Mouse (Mus musculus) C2C12 (cell line): ENCODE data around the gene Slc4a4. TPM values are rescaled to one million over a fixed set of nuclear protein-coding genes. Genes with fewer than 3 reads are reported as not detected.
A peak's percentile ranks its signal among the peaks of the same experiment; 100 is the strongest.

ENCODE experiments used
- H3K27me3 ChIP-seq: one replicate; pipeline ENCODE4 v1.6.1; 2011; ENCODE audit not compliant: control insufficient read depth, insufficient read depth, insufficient read length
- H3K36me3 ChIP-seq: one replicate; pipeline ENCODE4 v1.6.1; 2011; ENCODE audit not compliant: control insufficient read depth, insufficient read depth
- H3K4me3 ChIP-seq: one replicate; pipeline ENCODE4 v1.5.1; 2011; ENCODE audit warnings: mild to moderate bottlenecking, control low read depth; ENCODE audit not compliant: poor library complexity, insufficient read depth, severe bottlenecking
- H3K79me2 ChIP-seq: one replicate; pipeline ENCODE4 v1.6.1; 2011; ENCODE audit not compliant: control insufficient read depth, insufficient read depth
- H3K79me3 ChIP-seq: one replicate; pipeline ENCODE4 v1.6.1; 2011; ENCODE audit warnings: low read depth, control low read depth
- H3ac ChIP-seq: one replicate; pipeline ENCODE3; 2011; ENCODE audit warnings: low read depth; ENCODE audit not compliant: control insufficient read depth, insufficient read length
- CEBPB ChIP-seq: IDR thresholded peaks from one replicate; pipeline ENCODE4 v1.6.1; 2011; ENCODE audit warnings: low read depth, mild to moderate bottlenecking, control low read depth, moderate library complexity
- CTCF ChIP-seq: IDR thresholded peaks from one replicate; pipeline ENCODE4 v1.5.1; 2011; ENCODE audit not compliant: control insufficient read depth, insufficient read depth, insufficient read length
- FOSL1 ChIP-seq: IDR thresholded peaks from one replicate; pipeline ENCODE4 v1.8.0; 2011; ENCODE audit warnings: mild to moderate bottlenecking, low read length; ENCODE audit not compliant: poor library complexity, insufficient read depth, severe bottlenecking
- MAX ChIP-seq: IDR thresholded peaks from one replicate; pipeline ENCODE4 v1.6.1; 2011; ENCODE audit warnings: mild to moderate bottlenecking, control low read depth
- MYOD1 ChIP-seq: IDR thresholded peaks from one replicate; pipeline ENCODE4 v1.6.1; 2011; ENCODE audit warnings: low read depth; ENCODE audit not compliant: control insufficient read depth, insufficient read length
- MYOG ChIP-seq: IDR thresholded peaks from one replicate; pipeline ENCODE4 v1.6.1; 2011; ENCODE audit not compliant: control insufficient read depth, insufficient read length; ENCODE audit errors: extremely low read depth
- USF1 ChIP-seq: IDR thresholded peaks from one replicate; pipeline ENCODE4 v1.6.1; 2011; ENCODE audit warnings: low read depth, mild to moderate bottlenecking, control low read depth, moderate library complexity
- polyA plus RNA-seq: library from polyadenylated mRNA; unstranded; fragments of >200 nt; fragmentation: generic; extraction: Trizol; gene quantifications from one replicate; pipeline ENCODE4 v1.2.1, GENCODE M21; 2012; ENCODE audit warnings: missing spikeins

Slc4a4 gene
- polyA plus RNA-seq, 1 experiment: 0.06 TPM

DNA sequence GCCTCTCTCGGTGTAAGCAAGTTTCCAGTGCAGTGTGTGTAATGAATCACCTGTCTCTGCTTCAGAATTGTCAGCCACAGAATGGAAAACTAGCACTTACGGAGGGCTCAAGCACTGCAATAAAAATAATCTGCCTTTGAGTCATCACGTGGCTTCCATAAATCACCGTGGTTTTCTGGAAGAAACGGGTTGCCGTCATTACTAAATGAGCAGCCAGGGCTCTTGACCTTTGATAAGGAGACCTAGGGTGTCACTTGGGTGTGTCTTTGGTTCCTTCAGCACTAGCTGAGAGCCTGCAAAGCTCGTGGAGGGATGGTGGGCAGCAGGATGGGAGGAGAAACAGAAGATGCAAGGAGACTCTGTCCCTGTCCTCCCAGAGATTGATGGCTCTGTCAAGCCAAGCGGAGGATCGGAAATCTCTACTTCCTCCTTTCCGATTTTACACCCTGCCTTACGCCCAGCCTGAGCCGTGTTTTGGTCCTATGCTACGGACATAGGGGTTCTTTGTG, 260.7 kb downstream of the Slc4a4 start:
- H3K4me3 ChIP-seq: no peak overlapping the region
- TF ChIP-seq MYOG (no peak), USF1 (peak; percentile 75), FOSL1 (peak; percentile 33), CEBPB (no peak), CTCF (no peak), MYOD1 (no peak), MAX (no peak)
- no peaks in the 10 kb centered on the region for H3K79me2 ChIP-seq
- H3K79me3 ChIP-seq: no peaks in the 10 kb centered on the region
- no peaks in the 10 kb centered on the region for H3K27me3 ChIP-seq
- H3K36me3 ChIP-seq: no peaks in the 10 kb centered on the region
- H3ac ChIP-seq: no peak overlapping the region

DNA sequence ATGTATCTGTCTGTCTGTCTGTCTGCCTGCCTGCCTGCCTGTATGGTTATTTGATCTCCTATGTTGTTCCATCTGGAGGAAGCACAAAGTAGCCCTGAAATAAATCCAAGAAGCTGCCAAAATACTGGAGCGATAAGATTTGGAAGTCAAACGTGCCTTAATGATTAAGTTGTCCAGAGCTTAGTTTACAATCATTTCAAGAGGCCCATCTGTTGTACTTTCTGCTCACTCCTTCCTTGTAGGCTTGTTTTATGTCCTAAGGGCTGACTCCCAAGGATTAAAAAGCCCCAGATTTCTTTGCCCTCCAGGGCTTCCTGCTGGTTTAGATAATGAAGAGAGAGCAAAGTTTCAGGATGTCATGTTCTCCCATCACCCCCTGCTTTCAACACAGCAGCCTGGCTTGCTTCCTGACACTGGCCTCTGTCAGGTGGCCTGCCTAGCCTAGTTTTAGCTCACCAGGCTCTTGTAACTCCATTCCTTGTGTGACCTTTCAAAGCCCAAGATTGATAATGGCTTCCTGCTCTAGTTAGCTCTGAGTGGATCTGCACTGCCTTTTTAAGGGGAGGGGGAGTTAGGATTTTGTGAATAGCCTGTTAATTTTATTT, 262.9 kb downstream of the Slc4a4 start:
- TF ChIP-seq MYOG (no peak), USF1 (no peak), FOSL1 (no peak), CEBPB (no peak), CTCF (no peak), MYOD1 (no peak), MAX (no peak)
- Histone ChIP-seq H3K4me3 (no peak overlapping the region), H3K79me3 (no peaks in the 10 kb centered on the region), H3K79me2 (no peaks in the 10 kb centered on the region), H3ac (no peak overlapping the region), H3K36me3 (no peaks in the 10 kb centered on the region), H3K27me3 (no peaks in the 10 kb centered on the region)

DNA sequence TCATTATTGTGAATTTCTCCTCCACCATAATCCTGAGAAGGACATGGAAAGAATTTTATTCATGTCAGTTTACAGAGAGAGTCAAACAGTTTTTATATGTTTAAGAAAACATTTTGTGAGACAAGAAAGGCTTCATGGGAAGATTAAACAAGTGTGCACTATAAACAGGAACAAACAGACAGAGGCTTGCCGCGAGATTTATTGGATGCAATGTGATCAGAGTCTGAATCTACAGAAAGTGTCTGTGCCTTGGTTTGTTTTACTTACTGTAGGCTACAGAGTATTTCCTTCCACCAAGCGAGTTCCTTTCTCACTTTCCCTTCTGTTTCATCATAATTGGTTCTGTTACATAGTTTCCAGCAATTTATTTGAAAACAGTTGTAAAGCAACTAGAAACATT, 264.5 kb downstream of the Slc4a4 start:
- no peaks in the 10 kb centered on the region for H3K79me3 ChIP-seq
- TF ChIP-seq CEBPB (no peak), MYOD1 (no peak), CTCF (no peak), MYOG (no peak), USF1 (no peak), FOSL1 (no peak), MAX (no peak)
- no peaks in the 10 kb centered on the region for H3K36me3 ChIP-seq
- no peaks in the 10 kb centered on the region for H3K79me2 ChIP-seq
- no peaks in the 10 kb centered on the region for H3K27me3 ChIP-seq
- H3ac ChIP-seq: no peak overlapping the region
- no peak overlapping the region for H3K4me3 ChIP-seq

DNA sequence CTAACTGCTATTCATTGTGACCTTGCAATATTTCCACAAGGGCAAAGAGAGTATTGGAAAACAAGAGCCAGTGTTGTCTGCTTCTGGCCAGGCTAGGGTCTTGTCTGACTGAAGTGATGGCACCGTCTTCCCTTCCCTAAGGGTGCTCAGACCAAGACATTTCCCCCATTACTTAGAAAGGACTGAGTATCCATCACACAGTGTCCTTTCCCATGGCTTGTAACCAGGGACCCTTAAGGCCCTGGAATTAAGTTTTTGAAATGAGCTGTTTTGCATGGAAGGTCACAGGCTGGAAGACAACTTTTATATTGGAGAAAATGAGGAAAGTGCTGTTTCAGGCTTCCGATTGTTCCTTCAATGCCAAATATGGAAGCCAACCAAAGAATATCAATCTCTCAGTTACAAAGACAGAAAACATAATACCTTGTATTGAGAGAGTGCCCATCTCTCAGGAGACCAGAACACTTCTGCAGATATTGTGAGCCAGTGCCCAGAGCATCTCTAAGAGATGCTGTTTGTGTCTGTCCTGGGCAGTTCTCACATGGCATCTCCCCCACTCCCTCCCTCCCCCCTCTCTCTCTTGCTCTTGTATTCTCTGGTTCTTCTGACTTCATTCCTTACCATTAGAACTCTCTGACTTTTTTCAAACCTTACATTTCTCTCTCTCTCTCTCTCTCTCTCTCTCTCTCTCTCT, 284.6 kb downstream of the Slc4a4 start:
- no peaks in the 10 kb centered on the region for H3K79me3 ChIP-seq
- no peaks in the 10 kb centered on the region for H3K36me3 ChIP-seq
- no peak overlapping the region for H3ac ChIP-seq
- no peaks in the 10 kb centered on the region for H3K27me3 ChIP-seq
- H3K4me3 ChIP-seq: no peak overlapping the region
- H3K79me2 ChIP-seq: no peaks in the 10 kb centered on the region
- no peak for TF ChIP-seq USF1
- no peak for TF ChIP-seq MYOD1
- TF ChIP-seq MYOG: no peak

DNA sequence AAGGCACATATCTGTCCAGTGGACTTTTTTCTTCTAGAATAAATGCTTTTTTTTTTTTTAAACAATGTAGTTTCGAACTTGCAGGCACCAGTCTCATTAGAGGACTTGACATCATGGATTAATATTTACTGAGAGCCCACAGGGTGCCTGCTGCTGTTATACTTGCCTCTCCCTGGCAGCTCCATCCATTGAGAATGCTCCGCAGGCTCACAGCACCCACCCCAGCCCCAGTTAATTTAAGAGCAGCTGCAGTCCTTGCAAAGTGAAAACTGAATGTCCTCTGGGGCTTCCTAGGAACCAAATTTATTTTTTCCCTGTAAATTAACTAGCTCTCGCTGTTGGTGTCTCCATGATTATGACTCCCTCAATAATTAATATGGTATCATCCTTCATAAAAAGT, 303.4 kb downstream of the Slc4a4 start:
- H3K79me2 ChIP-seq: no peaks in the 10 kb centered on the region
- TF ChIP-seq MAX (no peak), USF1 (no peak), CEBPB (no peak), MYOG (no peak), CTCF (no peak), FOSL1 (no peak), MYOD1 (no peak)
- H3ac ChIP-seq: no peak overlapping the region
- no peaks in the 10 kb centered on the region for H3K79me3 ChIP-seq
- H3K27me3 ChIP-seq: no peaks in the 10 kb centered on the region
- no peak overlapping the region for H3K4me3 ChIP-seq
- no peaks in the 10 kb centered on the region for H3K36me3 ChIP-seq

DNA sequence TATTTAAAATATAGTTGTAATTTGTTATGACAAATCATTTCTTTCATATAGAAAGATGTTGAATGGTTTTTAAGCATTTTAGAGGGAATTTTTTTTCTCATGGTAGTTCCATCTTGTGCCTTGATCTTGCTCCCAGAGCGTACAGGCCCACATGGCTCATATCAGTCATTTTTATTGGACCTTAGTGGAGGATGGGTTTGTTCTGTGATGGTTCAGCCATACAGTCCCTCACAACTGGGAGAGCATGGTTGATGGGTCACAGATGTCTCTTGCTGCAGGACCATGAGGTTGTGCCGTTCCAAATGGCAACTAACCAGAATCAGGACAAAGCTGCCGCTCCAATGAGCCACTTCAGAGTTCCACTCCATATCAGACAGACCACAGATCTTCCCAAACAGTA, 308.0 kb downstream of the Slc4a4 start:
- H3ac ChIP-seq: no peak overlapping the region

More for the DNA sequence above, 308.0 kb downstream of the Slc4a4 start:
- TF ChIP-seq FOSL1: no peak
- no peak for TF ChIP-seq USF1
- no peak for TF ChIP-seq CEBPB
- TF ChIP-seq MYOD1: no peak
- TF ChIP-seq CTCF: no peak
- TF ChIP-seq MYOG: no peak
- no peak for TF ChIP-seq MAX
- Histone ChIP-seq H3K36me3 (no peaks in the 10 kb centered on the region), H3K27me3 (no peaks in the 10 kb centered on the region), H3K79me3 (no peaks in the 10 kb centered on the region), H3K4me3 (no peak overlapping the region), H3K79me2 (no peaks in the 10 kb centered on the region)
